Mouse (Mus musculus): Measurements from ENCODE around the gene Bcr. TPM values are rescaled to one million over a fixed set of nuclear protein-coding genes. Genes with fewer than 3 reads are reported as not detected.
A peak's percentile ranks its signal among the peaks of the same experiment; 100 is the strongest.
"Not testable (repeated sequence)": the region's sequence is repeated elsewhere in the genome, so short reads cannot be mapped to it uniquely, and the experiment has no call there.

Bcr gene
- polyA plus RNA-seq, 1 experiment from 2014 or later: 14.3 TPM

GRCm38 (mm10) chr10:75032395-75032794 lies 28.0 kb upstream of the Bcr start, which contains the start of gene Rsph14:
TSS of gene Rsph14 (minus strand) at chr10:75032586.
- H3K4me2 ChIP-seq: no peak within 1 kb of the TSS
- 32% methylated on average over 10 of the region's 10 CpGs for WGBS
- H3K27ac ChIP-seq (replicated peaks): no peak within 1 kb of the TSS
- no peak for ATAC-seq (ENCODE audit: extremely low read depth, insufficient number of reproducible peaks, low FRiP score, low TSS enrichment)
- H3K27me3 ChIP-seq (replicated peaks): no peaks in the 10 kb centered on the region
- no peak within 1 kb of the TSS for H3K4me3 ChIP-seq
- H3K4me1 ChIP-seq: peaks cover 19% of the 10 kb centered on the region
- no peaks in the 10 kb centered on the region for H3K36me3 ChIP-seq
- H3K9ac ChIP-seq: no peak within 1 kb of the TSS
- H3K9me3 ChIP-seq: no peaks in the 10 kb centered on the region

GRCm38 (mm10) chr10:75036883-75037379 lies 23.5 kb upstream of the Bcr start, which contains the start of gene Rab36:
TSS of gene Rab36 (plus strand) at chr10:75037058.
- no peaks in the 10 kb centered on the region for H3K27me3 ChIP-seq (replicated peaks)
- peak within 1 kb of the TSS; percentile 78 for H3K9ac ChIP-seq
- peaks cover 25% of the 10 kb centered on the region for H3K4me1 ChIP-seq
- H3K36me3 ChIP-seq: no peaks in the 10 kb centered on the region
- 1% methylated on average over 36 of the region's 36 CpGs for WGBS
- H3K9me3 ChIP-seq: no peaks in the 10 kb centered on the region
- peak within 1 kb of the TSS; percentile 49; the same call in 1 of the 2 replicates for H3K27ac ChIP-seq (replicated peaks)
- ATAC-seq (ENCODE audit: extremely low read depth, insufficient number of reproducible peaks, low FRiP score, low TSS enrichment): peak; percentile 84
- H3K4me3 ChIP-seq: peak within 1 kb of the TSS; percentile 53
- peak within 1 kb of the TSS; percentile 76 for H3K4me2 ChIP-seq

- H3K4me1 ChIP-seq; ATAC-seq (ENCODE audit: extremely low read depth, insufficient number of reproducible peaks, low FRiP score, low TSS enrichment); H3K27ac ChIP-seq (replicated peaks); H3K4me2 ChIP-seq; H3K9ac ChIP-seq; H3K36me3 ChIP-seq; H3K4me3 ChIP-seq; H3K9me3 ChIP-seq; H3K27me3 ChIP-seq (replicated peaks): not testable (repeated sequence)
- 0% methylated on average over 1 of the region's 1 CpGs for WGBS
These were observed 18.3 kb upstream of the Bcr start for GRCm38 (mm10) chr10:75042060-75042459.

GRCm38 (mm10) chr10:75044459-75044858 lies 15.9 kb upstream of the Bcr start:
- Histone ChIP-seq H3K4me2 (no peak overlapping the region), H3K9me3 (no peaks in the 10 kb centered on the region), H3K9ac (no peak overlapping the region), H3K27me3 (replicated peaks) (peaks cover 8% of the 10 kb centered on the region; the same call in 1 of the 2 replicates), H3K27ac (replicated peaks) (no peak overlapping the region), H3K4me1 (no peaks in the 10 kb centered on the region), H3K36me3 (peaks cover 7% of the 10 kb centered on the region), H3K4me3 (no peak overlapping the region)
- ATAC-seq (ENCODE audit: extremely low read depth, insufficient number of reproducible peaks, low FRiP score, low TSS enrichment): no peak
- WGBS: 29% methylated on average over 7 of the region's 7 CpGs

DNA sequence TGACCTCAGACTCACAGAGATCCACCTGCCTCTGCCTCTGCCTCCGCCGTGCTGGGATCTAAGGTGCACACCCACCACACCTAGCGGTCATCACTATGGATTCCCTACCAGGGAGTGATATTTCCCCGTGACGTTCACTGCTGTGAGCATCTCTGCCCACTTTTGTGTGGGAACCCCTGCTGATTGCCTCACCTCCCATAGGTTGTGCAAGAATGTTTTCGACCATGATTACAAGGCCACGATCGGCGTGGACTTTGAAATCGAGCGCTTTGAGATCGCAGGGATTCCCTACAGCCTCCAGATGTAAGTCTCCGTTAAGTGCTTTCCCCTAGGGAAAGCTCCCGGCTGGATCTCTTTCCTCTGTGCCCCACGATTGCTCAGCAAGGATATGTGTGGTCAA lies 14.6 kb upstream of the Bcr start:
- H3K9me3 ChIP-seq: no peaks in the 10 kb centered on the region
- H3K36me3 ChIP-seq: peaks cover 7% of the 10 kb centered on the region
- H3K27me3 ChIP-seq (replicated peaks): peaks cover 8% of the 10 kb centered on the region; the same call in 1 of the 2 replicates
- WGBS: 91% methylated on average over 15 of the region's 15 CpGs
- no peak for ATAC-seq (ENCODE audit: extremely low read depth, insufficient number of reproducible peaks, low FRiP score, low TSS enrichment)
- H3K4me2 ChIP-seq: no peak overlapping the region
- H3K4me3 ChIP-seq: no peak overlapping the region
- H3K27ac ChIP-seq (replicated peaks): no peak overlapping the region
- no peaks in the 10 kb centered on the region for H3K4me1 ChIP-seq
- no peak overlapping the region for H3K9ac ChIP-seq

DNA sequence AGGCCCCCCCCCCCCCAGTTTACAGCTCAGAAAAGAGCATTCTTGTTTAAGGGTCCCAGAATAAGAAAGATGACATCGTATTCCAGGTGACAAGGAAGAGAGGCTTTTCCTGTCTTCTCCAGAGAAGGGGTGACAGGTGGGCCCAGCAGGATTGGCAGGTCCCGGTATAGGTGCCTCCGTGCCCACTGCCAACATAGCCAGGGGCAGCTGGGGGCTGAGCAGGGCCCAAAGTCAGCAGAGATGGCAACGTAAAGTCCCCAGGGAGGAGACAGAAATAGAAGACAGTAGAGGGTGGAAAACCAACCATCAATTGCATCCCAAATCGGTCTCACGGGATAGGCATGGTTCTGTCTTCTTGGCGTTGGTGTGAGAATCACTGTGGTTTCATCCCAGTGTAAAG lies 11.7 kb upstream of the Bcr start:
- peaks cover 33% of the 10 kb centered on the region for H3K27me3 ChIP-seq (replicated peaks)
- no peak overlapping the region for H3K4me3 ChIP-seq
- H3K9me3 ChIP-seq: no peaks in the 10 kb centered on the region
- peaks cover 7% of the 10 kb centered on the region for H3K36me3 ChIP-seq
- peaks cover 6% of the 10 kb centered on the region for H3K4me1 ChIP-seq
- H3K4me2 ChIP-seq: no peak overlapping the region
- ATAC-seq (ENCODE audit: extremely low read depth, insufficient number of reproducible peaks, low FRiP score, low TSS enrichment): no peak
- no peak overlapping the region for H3K9ac ChIP-seq
- 77% methylated on average over 7 of the region's 7 CpGs for WGBS
- no peak overlapping the region for H3K27ac ChIP-seq (replicated peaks)

- Histone ChIP-seq H3K36me3 (peaks cover 3% of the 10 kb centered on the region; the same call in 1 of the 2 replicates), H3K4me3 (no peak overlapping the region)
- WGBS: 86% methylated on average over 21 of the region's 21 CpGs
These were observed 8.9 kb upstream of the Bcr start for GRCm38 (mm10) chr10:75051364-75052074.

GRCm38 (mm10) chr10:75052902-75053301 lies 7.5 kb upstream of the Bcr start:
- H3K4me1 ChIP-seq: peaks cover 28% of the 10 kb centered on the region
- ATAC-seq (ENCODE audit: extremely low read depth, insufficient number of reproducible peaks, low FRiP score, low TSS enrichment): no peak
- 79% methylated on average over 8 of the region's 8 CpGs for WGBS
- H3K4me2 ChIP-seq: no peak overlapping the region
- no peaks in the 10 kb centered on the region for H3K9me3 ChIP-seq
- H3K36me3 ChIP-seq: no peaks in the 10 kb centered on the region
- H3K27me3 ChIP-seq (replicated peaks): peaks cover 53% of the 10 kb centered on the region
- H3K9ac ChIP-seq: no peak overlapping the region
- no peak overlapping the region for H3K27ac ChIP-seq (replicated peaks)
- H3K4me3 ChIP-seq: no peak overlapping the region

More at GRCm38 (mm10) chr10:75051364-75052074, 8.9 kb upstream of the Bcr start:
- Histone ChIP-seq H3K4me1 (peaks cover 28% of the 10 kb centered on the region), H3K9ac (no peak overlapping the region), H3K4me2 (no peak overlapping the region), H3K27me3 (replicated peaks) (peaks cover 42% of the 10 kb centered on the region), H3K9me3 (no peaks in the 10 kb centered on the region), H3K27ac (replicated peaks) (no peak overlapping the region)
- no peak for ATAC-seq (ENCODE audit: extremely low read depth, insufficient number of reproducible peaks, low FRiP score, low TSS enrichment)

DNA sequence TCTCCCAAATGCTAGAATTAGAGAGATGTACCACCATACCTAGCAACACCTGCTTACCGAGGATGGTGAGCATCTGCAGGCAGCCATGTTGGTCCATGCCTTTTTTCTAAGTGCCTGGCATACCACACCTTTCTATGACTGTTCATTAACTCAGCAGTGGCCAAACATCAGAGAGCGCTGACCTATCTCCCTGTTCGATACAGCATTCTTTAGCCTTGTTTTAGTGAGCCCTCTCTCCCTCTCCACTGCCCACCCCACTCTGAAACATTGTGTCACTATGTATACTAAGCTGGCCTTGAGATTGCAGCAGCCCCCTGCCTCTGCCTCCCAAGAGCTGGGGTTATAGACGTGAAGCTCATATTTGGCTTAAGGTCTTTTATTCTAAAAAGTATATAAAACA lies 6.7 kb upstream of the Bcr start:
- no peak overlapping the region for H3K27ac ChIP-seq (replicated peaks)
- ATAC-seq (ENCODE audit: extremely low read depth, insufficient number of reproducible peaks, low FRiP score, low TSS enrichment): no peak
- H3K36me3 ChIP-seq: no peaks in the 10 kb centered on the region
- no peak overlapping the region for H3K9ac ChIP-seq
- no peak overlapping the region for H3K4me2 ChIP-seq
- H3K27me3 ChIP-seq (replicated peaks): peaks cover 60% of the 10 kb centered on the region
- H3K4me3 ChIP-seq: no peak overlapping the region
- H3K9me3 ChIP-seq: no peaks in the 10 kb centered on the region
- peaks cover 28% of the 10 kb centered on the region for H3K4me1 ChIP-seq
- 79% methylated on average over 4 of the region's 4 CpGs for WGBS

DNA sequence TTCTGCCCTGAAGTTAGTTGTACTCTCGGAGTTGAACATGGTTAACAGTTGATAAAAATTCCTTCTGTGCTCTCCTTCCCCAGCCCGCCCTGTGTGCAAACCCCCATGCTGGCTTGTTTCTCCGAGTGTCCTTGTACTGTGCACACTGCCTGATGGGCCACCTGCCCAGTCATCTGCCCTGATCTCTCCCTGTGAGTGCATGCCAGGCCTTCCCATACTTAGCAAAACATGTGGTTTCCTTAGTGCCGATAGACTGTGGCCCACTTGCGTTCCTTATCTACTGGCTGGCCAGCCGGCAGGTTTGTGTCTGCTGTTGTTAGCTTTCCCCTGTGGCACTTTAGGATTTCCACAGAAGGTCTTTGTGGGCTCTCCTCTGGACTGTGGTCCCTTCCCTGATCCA lies 6.3 kb upstream of the Bcr start:
- no peak for ATAC-seq (ENCODE audit: extremely low read depth, insufficient number of reproducible peaks, low FRiP score, low TSS enrichment)
- Histone ChIP-seq H3K9ac (peak overlapping the region; percentile 42; the same call in 1 of the 2 replicates), H3K27ac (replicated peaks) (peak overlapping the region; percentile 53; the same call in 1 of the 2 replicates), H3K4me3 (no peak overlapping the region), H3K36me3 (no peaks in the 10 kb centered on the region), H3K4me2 (no peak overlapping the region), H3K4me1 (peaks cover 28% of the 10 kb centered on the region), H3K9me3 (no peaks in the 10 kb centered on the region), H3K27me3 (replicated peaks) (peaks cover 60% of the 10 kb centered on the region)
- WGBS: 21% methylated on average over 6 of the region's 6 CpGs

DNA sequence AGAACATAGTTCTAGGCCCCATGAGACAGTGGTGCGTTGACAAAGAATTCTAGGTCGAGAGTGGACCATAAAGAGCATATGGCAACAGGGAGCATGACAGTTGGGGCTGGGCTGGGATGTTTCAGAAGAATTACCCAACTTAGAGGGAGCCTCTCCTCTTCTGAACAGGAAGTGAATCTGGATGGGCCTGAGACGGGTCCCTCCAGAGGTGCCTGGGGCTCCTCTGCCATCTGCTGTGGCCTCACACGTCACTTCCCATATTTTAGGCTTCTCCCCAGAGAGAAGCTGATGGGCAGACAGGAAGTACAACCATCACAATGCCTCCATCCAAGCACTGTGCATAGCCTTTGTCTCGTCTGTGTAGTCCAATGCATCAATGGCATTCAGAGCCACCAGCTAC lies 4.7 kb upstream of the Bcr start:
- peaks cover 58% of the 10 kb centered on the region for H3K27me3 ChIP-seq (replicated peaks)
- 69% methylated on average over 5 of the region's 5 CpGs for WGBS

DNA sequence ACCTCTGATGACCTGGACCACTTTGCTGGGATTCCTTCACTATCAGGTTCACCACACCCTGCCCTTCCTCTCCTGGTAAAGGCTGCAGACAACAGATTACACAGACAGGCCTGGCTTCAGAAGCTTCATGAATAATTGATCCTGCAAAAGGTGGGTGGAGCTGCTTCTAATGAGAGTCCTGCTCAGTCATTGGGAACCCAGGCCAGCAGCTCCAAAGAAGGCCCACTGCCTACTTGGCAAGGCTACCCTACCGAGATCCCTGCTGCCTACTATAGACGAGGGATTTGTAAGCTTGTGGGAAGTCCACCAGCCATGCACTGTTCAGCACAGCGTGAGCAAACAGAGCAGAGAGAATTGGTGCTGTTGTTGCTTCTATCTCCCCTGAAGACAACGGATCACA lies 4.1 kb upstream of the Bcr start:
- Histone ChIP-seq H3K4me2 (no peak overlapping the region), H3K4me1 (peaks cover 39% of the 10 kb centered on the region), H3K36me3 (no peaks in the 10 kb centered on the region), H3K4me3 (no peak overlapping the region), H3K27me3 (replicated peaks) (peaks cover 53% of the 10 kb centered on the region), H3K9ac (no peak overlapping the region), H3K9me3 (no peaks in the 10 kb centered on the region), H3K27ac (replicated peaks) (no peak overlapping the region)
- no peak for ATAC-seq (ENCODE audit: extremely low read depth, insufficient number of reproducible peaks, low FRiP score, low TSS enrichment)
- WGBS: 23% methylated on average over 4 of the region's 4 CpGs

More for the DNA sequence above, 4.7 kb upstream of the Bcr start:
- Histone ChIP-seq H3K9me3 (no peaks in the 10 kb centered on the region), H3K9ac (no peak overlapping the region), H3K4me2 (no peak overlapping the region), H3K27ac (replicated peaks) (no peak overlapping the region), H3K4me3 (no peak overlapping the region), H3K4me1 (peaks cover 37% of the 10 kb centered on the region), H3K36me3 (no peaks in the 10 kb centered on the region)
- no peak for ATAC-seq (ENCODE audit: extremely low read depth, insufficient number of reproducible peaks, low FRiP score, low TSS enrichment)

Data from heart, embryonic 13.5 days (tissue).